Mouse (Mus musculus): Measurements from ENCODE around the gene Sox15. TPM values are rescaled to one million over a fixed set of nuclear protein-coding genes. Genes with fewer than 3 reads are reported as not detected.

The Sox15 gene
- 0.16 TPM in 1 of 2 replicates, not detected in the other for polyA plus RNA-seq (2015; fragmentation: Nextera tagmentation; extraction: Ambion mirVana)

GRCm38 (mm10) chr11:69655264-69656064 is at the start of gene Sox15:
Gene Sox15, plus strand, starts transcription at chr11:69655314.

GRCm38 (mm10) chr11:69605726-69606490 is 49.2 kb upstream of the Sox15 start, which contains the start of gene Atp1b2:
Gene Atp1b2, minus strand, starts transcription at chr11:69605942.

GRCm38 (mm10) chr11:69617805-69618204 is 37.3 kb upstream of the Sox15 start, which contains the start of gene Shbg:
Gene Shbg, minus strand, starts transcription at chr11:69617905.

GRCm38 (mm10) chr11:69621571-69622268 is 33.4 kb upstream of the Sox15 start, which contains the start of gene Sat2:
Gene Sat2, plus strand, starts transcription at chr11:69622024.

GRCm38 (mm10) chr11:69632284-69633089 is 22.6 kb upstream of the Sox15 start, which contains the start of gene Fxr2:
Gene Fxr2, plus strand, starts transcription at chr11:69632990.

GRCm38 (mm10) chr11:69662213-69662966 is 7.3 kb downstream of the Sox15 start, which contains the start of gene Mpdu1:
Gene Mpdu1, minus strand, starts transcription at chr11:69662642.

GRCm38 (mm10) chr11:69665961-69666664 is 11.0 kb downstream of the Sox15 start, which contains the start of gene Cd68:
Gene Cd68, minus strand, starts transcription at chr11:69666153.

GRCm38 (mm10) chr11:69672211-69672706 is 17.1 kb downstream of the Sox15 start, which contains the start of gene Eif4a1:
Gene Eif4a1, minus strand, starts transcription at chr11:69672423.

GRCm38 (mm10) chr11:69681314-69682208 is 26.4 kb downstream of the Sox15 start, which contains the start of gene Senp3:
Gene Senp3, minus strand, starts transcription at chr11:69682084.

GRCm38 (mm10) chr11:69685526-69686148 is 30.5 kb downstream of the Sox15 start, which contains the start of gene Tnfsf13:
Gene Tnfsf13, minus strand, starts transcription at chr11:69685784.

GRCm38 (mm10) chr11:69695361-69696181 is 40.5 kb downstream of the Sox15 start, which contains the start of the genes Tnfsf12 and Tnfsfm13:
Gene Tnfsf12, minus strand, starts transcription at chr11:69695849.
Gene Tnfsfm13, minus strand, starts transcription at chr11:69696098.

MicroRNA genes within 50 kb of the gene (microRNA counts, 519-probe panel; counts per million panel counts)
- 296 counts per million, percentile 58 among the panel's probes with 10 or more counts for microRNA mmu-miR-1934
- microRNA mmu-miR-467f = 2,197 counts per million, percentile 66 among the panel's probes with 10 or more counts

Small RNA genes lying within 50 kb of the gene (microRNA-seq; reads per million reads assigned to microRNA genes)
- gene Mir1934 = 1.2 to 1.5 reads per million in 2 experiments
- 0 reads per million in 2 experiments for gene Mir467f

Other genes starting within 250 kb of the Sox15 start
- 19.0 and 19.9 TPM in 2 replicates for gene Kdm6b, start 241.6 kb upstream of the Sox15 start, polyA plus RNA-seq (2015; fragmentation: Nextera tagmentation; extraction: Ambion mirVana)
- gene Dnah2, start 106.2 kb upstream of the Sox15 start, polyA plus RNA-seq (2015; fragmentation: Nextera tagmentation; extraction: Ambion mirVana) = 0.36 and 0.65 TPM in 2 replicates
- 0.50 and 0.89 TPM in 2 replicates for gene Efnb3, start 95.1 kb upstream of the Sox15 start, polyA plus RNA-seq (2015; fragmentation: Nextera tagmentation; extraction: Ambion mirVana)
- gene Wrap53, start 75.1 kb upstream of the Sox15 start, polyA plus RNA-seq (2015; fragmentation: Nextera tagmentation; extraction: Ambion mirVana) = 5.3 and 7.8 TPM in 2 replicates
- 34.5 and 37.5 TPM in 2 replicates for gene Trp53, start 75.0 kb upstream of the Sox15 start, polyA plus RNA-seq (2015; fragmentation: Nextera tagmentation; extraction: Ambion mirVana)
- gene Atp1b2, start 49.4 kb upstream of the Sox15 start, polyA plus RNA-seq (2015; fragmentation: Nextera tagmentation; extraction: Ambion mirVana) = 74.2 and 78.6 TPM in 2 replicates
- gene Shbg, start 37.4 kb upstream of the Sox15 start, polyA plus RNA-seq (2015; fragmentation: Nextera tagmentation; extraction: Ambion mirVana) = 0.45 and 0.63 TPM in 2 replicates
- 12.4 and 15.9 TPM in 2 replicates for gene Sat2, start 33.3 kb upstream of the Sox15 start, polyA plus RNA-seq (2015; fragmentation: Nextera tagmentation; extraction: Ambion mirVana)
- gene Fxr2, start 22.3 kb upstream of the Sox15 start, polyA plus RNA-seq (2015; fragmentation: Nextera tagmentation; extraction: Ambion mirVana) = 19.9 and 21.3 TPM in 2 replicates
- 29.7 and 47.4 TPM in 2 replicates for gene Mpdu1, start 7.3 kb downstream of the Sox15 start, polyA plus RNA-seq (2015; fragmentation: Nextera tagmentation; extraction: Ambion mirVana)
- gene Cd68, start 10.8 kb downstream of the Sox15 start, polyA plus RNA-seq (2015; fragmentation: Nextera tagmentation; extraction: Ambion mirVana) = 16.2 and 25.5 TPM in 2 replicates
- gene Eif4a1, start 17.1 kb downstream of the Sox15 start, polyA plus RNA-seq (2015; fragmentation: Nextera tagmentation; extraction: Ambion mirVana) = 167 and 224 TPM in 2 replicates
- 26.4 and 29.2 TPM in 2 replicates for gene Senp3, start 26.8 kb downstream of the Sox15 start, polyA plus RNA-seq (2015; fragmentation: Nextera tagmentation; extraction: Ambion mirVana)
- gene Tnfsf13, start 30.5 kb downstream of the Sox15 start, polyA plus RNA-seq (2015; fragmentation: Nextera tagmentation; extraction: Ambion mirVana) = 0.65 and 0.67 TPM in 2 replicates
- 11.5 and 13.1 TPM in 2 replicates for gene Tnfsf12, start 40.5 kb downstream of the Sox15 start, polyA plus RNA-seq (2015; fragmentation: Nextera tagmentation; extraction: Ambion mirVana)
- 5.9 and 6.9 TPM in 2 replicates for gene Tnfsfm13, start 40.8 kb downstream of the Sox15 start, polyA plus RNA-seq (2015; fragmentation: Nextera tagmentation; extraction: Ambion mirVana)
- gene Polr2a, start 103.3 kb downstream of the Sox15 start, polyA plus RNA-seq (2015; fragmentation: Nextera tagmentation; extraction: Ambion mirVana) = 9.3 and 10.3 TPM in 2 replicates
- not detected in 2 replicates for gene Slc35g3, start 106.7 kb downstream of the Sox15 start, polyA plus RNA-seq (2015; fragmentation: Nextera tagmentation; extraction: Ambion mirVana)
- 2.5 and 2.9 TPM in 2 replicates for gene Zbtb4, start 110.6 kb downstream of the Sox15 start, polyA plus RNA-seq (2015; fragmentation: Nextera tagmentation; extraction: Ambion mirVana)
- gene Chrnb1, start 140.6 kb downstream of the Sox15 start, polyA plus RNA-seq (2015; fragmentation: Nextera tagmentation; extraction: Ambion mirVana) = 79.0 and 95.8 TPM in 2 replicates
- 1.5 and 2.2 TPM in 2 replicates for gene Fgf11, start 146.5 kb downstream of the Sox15 start, polyA plus RNA-seq (2015; fragmentation: Nextera tagmentation; extraction: Ambion mirVana)
- gene Tmem102, start 150.3 kb downstream of the Sox15 start, polyA plus RNA-seq (2015; fragmentation: Nextera tagmentation; extraction: Ambion mirVana) = 0.31 and 0.45 TPM in 2 replicates
- gene Gm39566, start 160.0 kb downstream of the Sox15 start, polyA plus RNA-seq (2015; fragmentation: Nextera tagmentation; extraction: Ambion mirVana) = not detected in 2 replicates
- gene Spem2, start 163.2 kb downstream of the Sox15 start, polyA plus RNA-seq (2015; fragmentation: Nextera tagmentation; extraction: Ambion mirVana) = not detected in 2 replicates
- gene Spem1, start 166.9 kb downstream of the Sox15 start, polyA plus RNA-seq (2015; fragmentation: Nextera tagmentation; extraction: Ambion mirVana) = not detected in 2 replicates
- 2.1 TPM in 2 replicates for gene Nlgn2, start 182.5 kb downstream of the Sox15 start, polyA plus RNA-seq (2015; fragmentation: Nextera tagmentation; extraction: Ambion mirVana)
- gene Tmem256, start 183.2 kb downstream of the Sox15 start, polyA plus RNA-seq (2015; fragmentation: Nextera tagmentation; extraction: Ambion mirVana) = 242 and 272 TPM in 2 replicates
- gene Plscr3, start 191.1 kb downstream of the Sox15 start, polyA plus RNA-seq (2015; fragmentation: Nextera tagmentation; extraction: Ambion mirVana) = 36.6 and 44.6 TPM in 2 replicates
- 0.09 and 0.46 TPM in 2 replicates for gene Tnk1, start 203.4 kb downstream of the Sox15 start, polyA plus RNA-seq (2015; fragmentation: Nextera tagmentation; extraction: Ambion mirVana)
- gene Tmem95, start 222.7 kb downstream of the Sox15 start, polyA plus RNA-seq (2015; fragmentation: Nextera tagmentation; extraction: Ambion mirVana) = not detected in 2 replicates
- 2.6 and 3.6 TPM in 2 replicates for gene Kctd11, start 226.1 kb downstream of the Sox15 start, polyA plus RNA-seq (2015; fragmentation: Nextera tagmentation; extraction: Ambion mirVana)
- 0.34 and 0.46 TPM in 2 replicates for gene Acap1, start 240.2 kb downstream of the Sox15 start, polyA plus RNA-seq (2015; fragmentation: Nextera tagmentation; extraction: Ambion mirVana)
- gene 2810408A11Rik, start 245.7 kb downstream of the Sox15 start, polyA plus RNA-seq (2015; fragmentation: Nextera tagmentation; extraction: Ambion mirVana) = 1.8 and 2.4 TPM in 2 replicates
- 3.0 and 3.3 TPM in 2 replicates for gene Neurl4, start 245.8 kb downstream of the Sox15 start, polyA plus RNA-seq (2015; fragmentation: Nextera tagmentation; extraction: Ambion mirVana)

Data from skeletal muscle tissue, postnatal 0 days (tissue).